Mouse (Mus musculus) ovary, adult 2 months (tissue): Measurements from ENCODE around the gene Ptgr1. TPM values are rescaled to one million over a fixed set of nuclear protein-coding genes. Genes with fewer than 3 reads are reported as not detected.

Experiments
- polyA plus RNA-seq: library from polyadenylated mRNA; depleted of rRNA; stranded (reverse); fragments of >200 nt; gene quantifications from 2 replicates; pipeline ENCODE4 v1.2.3, GENCODE M21; 2012; rRNA removed

Gene Ptgr1
- polyA plus RNA-seq = 3.4 and 5.4 TPM in 2 replicates

DNA sequence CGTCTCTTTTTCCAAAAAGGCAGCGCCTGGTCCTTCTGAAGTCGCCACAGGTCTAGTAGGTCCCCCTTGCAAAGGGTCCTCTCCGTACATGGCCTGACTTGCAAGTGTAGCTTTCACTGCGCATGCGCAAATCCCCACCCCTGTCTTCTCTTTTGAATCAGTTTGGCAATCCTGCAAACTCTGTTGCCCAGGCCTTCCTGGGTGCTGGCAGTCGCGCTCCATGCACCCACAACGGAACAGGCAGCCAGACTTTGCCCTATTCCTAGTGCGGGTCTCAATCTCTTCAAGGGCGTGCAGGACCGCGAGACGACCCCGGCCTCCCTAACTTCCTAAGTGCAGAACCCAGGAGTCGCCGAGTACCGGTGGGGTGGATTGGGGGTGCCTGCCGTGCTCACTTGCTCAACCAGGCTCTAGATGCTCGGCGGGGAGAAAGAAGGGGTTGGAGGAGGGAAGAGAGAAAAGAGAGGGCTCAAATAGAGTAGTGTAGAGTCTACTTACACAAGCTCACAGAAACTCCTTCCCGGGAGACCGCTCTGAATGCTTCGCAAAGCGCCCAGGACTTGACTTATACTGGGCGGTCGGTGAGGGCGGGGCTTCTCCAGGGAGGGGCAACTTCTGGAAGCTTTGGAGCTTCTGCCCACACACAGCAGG is at the start of gene Ptgr1:
Ptgr1 (minus strand) TSS at position 580 of the 651 bp plus-strand sequence.

GRCm38 (mm10) chr4:59034918-59035785 is 48.2 kb upstream of the Ptgr1 start, which contains the start of gene Gng10:
Gene Gng10, plus strand, starts transcription at chr4:59035088.

DNA sequence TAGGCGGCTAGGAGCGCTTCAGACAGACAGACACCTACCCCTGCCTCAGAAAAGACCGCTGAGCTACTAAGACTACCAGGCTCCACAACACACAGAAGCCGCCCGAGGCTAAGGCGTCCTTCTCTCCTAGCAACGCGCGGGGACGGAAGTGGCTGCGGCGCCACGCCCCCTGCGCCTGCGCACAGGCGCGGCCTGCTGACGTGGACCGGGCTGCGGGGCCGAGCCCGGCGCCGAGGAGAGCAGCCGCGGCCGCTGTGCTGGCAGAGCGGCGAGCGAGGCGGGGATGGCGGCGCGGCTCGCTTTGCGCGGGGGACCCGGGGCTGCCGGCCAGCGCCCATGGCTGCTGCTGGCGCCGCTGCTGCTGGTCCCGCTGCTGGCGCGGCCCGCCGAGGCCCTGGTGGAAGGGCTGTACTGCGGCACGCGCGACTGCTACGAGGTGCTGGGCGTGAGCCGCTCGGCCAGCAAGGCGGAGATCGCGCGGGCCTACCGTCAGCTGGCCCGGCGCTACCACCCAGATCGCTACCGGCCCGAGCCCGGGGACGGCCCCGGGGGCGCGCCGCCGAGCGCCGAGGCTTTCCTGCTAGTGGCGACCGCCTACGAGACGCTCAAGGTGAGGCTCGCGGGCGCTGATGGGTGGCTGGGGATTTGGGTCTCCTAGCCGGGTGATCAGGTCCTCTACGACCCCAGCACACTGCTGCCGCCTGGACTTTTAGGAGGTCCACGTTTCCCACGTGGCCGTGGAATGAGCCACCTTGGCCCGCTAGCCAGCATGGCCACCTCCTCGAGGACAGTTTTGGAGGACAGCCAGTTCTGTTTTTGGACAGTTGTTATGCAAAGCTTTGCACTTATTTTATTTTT is 16.3 kb upstream of the Ptgr1 start, which contains the start of gene Gm20503:
Gm20503 (plus strand) TSS at position 263 of the 858 bp plus-strand sequence.

DNA sequence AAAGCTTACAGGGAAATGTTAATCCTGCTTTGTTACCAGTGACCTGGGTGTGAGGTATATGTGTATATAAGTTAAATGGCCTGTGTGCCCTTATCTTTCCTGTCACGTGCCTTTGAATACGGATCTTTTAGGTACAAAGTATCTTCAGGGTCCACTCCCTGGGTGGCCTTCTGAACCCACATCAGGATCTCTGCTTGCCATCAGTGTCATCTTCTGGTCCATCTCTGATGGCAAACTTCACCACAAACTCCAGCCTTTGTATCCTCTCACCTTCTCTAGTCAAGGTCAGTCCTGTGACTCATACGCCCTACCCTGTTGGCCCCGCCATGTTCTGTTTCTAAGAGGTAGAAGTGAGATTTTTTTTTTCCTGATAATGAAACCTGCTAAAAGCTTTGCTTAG is 7.8 kb upstream of the Ptgr1 start, which contains the start of gene Dnajc25:
Dnajc25 (plus strand) TSS at position 301 of the 400 bp plus-strand sequence.

GRCm38 (mm10) chr4:58943420-58944205 is 43.3 kb downstream of the Ptgr1 start, which contains the start of gene Zkscan16:
Gene Zkscan16, plus strand, starts transcription at chr4:58943628.

Other genes with a start within 250 kb of the Ptgr1 start
- gene Olfr267, start 199.4 kb downstream of the Ptgr1 start, polyA plus RNA-seq = not detected in 2 replicates
- 29.6 and 63.9 TPM in 2 replicates for gene Ecpas, start 74.4 kb downstream of the Ptgr1 start, polyA plus RNA-seq
- 0.07 and 0.10 TPM in 2 replicates for gene Zkscan16, start 43.5 kb downstream of the Ptgr1 start, polyA plus RNA-seq
- gene Dnajc25, start 7.9 kb upstream of the Ptgr1 start, polyA plus RNA-seq = 10.8 and 13.4 TPM in 2 replicates
- gene Gm20503, start 16.1 kb upstream of the Ptgr1 start, polyA plus RNA-seq = 5.0 TPM in 1 of 2 replicates, not detected in the other
- 27.6 and 29.4 TPM in 2 replicates for gene Gng10, start 48.0 kb upstream of the Ptgr1 start, polyA plus RNA-seq
- gene AI481877, start 151.9 kb upstream of the Ptgr1 start, polyA plus RNA-seq = not detected in 2 replicates
- gene Ugcg, start 202.1 kb upstream of the Ptgr1 start, polyA plus RNA-seq = 31.5 and 53.5 TPM in 2 replicates